In the genomic region with DNA sequence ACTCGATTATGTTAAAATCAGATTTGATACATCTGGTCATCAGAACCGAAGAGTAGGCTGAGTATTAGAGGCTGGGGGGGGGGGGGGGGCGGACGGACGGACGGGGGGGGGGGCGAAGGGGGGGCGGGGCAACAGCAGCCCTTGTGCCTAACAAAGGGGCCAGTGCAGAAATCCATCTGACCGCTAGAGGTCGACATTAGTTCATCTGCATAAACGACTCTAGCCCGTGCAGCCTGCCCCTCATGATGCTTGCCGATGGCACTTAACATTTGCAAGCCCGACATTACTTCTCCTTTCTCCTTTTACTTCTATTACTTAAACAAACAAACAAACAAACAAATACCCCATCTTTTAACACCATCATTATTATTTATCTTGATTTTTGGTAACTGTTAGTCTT, we compare ENCODE assay signal across 9 mouse cellular contexts. TPM values are rescaled to one million over a fixed set of nuclear protein-coding genes. Genes with fewer than 3 reads are reported as not detected.
A peak's percentile ranks its signal among the peaks of the same experiment; 100 is the strongest.
DNase-seq lines count a peak whose midpoint lies in the region; ATAC-seq and TF ChIP-seq lines count a peak whose summit lies in the region.
"Had no signal": no experiment of that assay in that cellular context is flagged by ENCODE, and none has a peak within 500 bp of the region (broad histone marks: within the 10 kb centered on the region; RNA-seq: fewer than 3 reads in every experiment).

No protein-coding gene starts in this region.

- no peak overlapping the region for H3K9ac ChIP-seq in intestine, embryonic 14.5 days (ENCODE audit: low read length)

- H3K4me1 ChIP-seq in cerebellum, adult 2 months (ENCODE audit: control insufficient read depth, insufficient read depth, low read length) = no peaks in the 10 kb centered on the region
- H3K4me1 ChIP-seq in intestine, embryonic 14.5 days (replicated peaks; ENCODE audit: control insufficient read depth, insufficient read depth, low read length) = no peaks in the 10 kb centered on the region
- no peaks in the 10 kb centered on the region for H3K4me1 ChIP-seq in midbrain, embryonic 10.5 days
- H3K4me1 ChIP-seq in small intestine, adult 2 months (ENCODE audit: control insufficient read depth, insufficient read depth, insufficient read length, low read length) = no peaks in the 10 kb centered on the region

- no peak overlapping the region for H3K4me3 ChIP-seq in cerebellum, adult 2 months (replicated peaks; ENCODE audit: insufficient read depth, low read depth, low read length)
- no peak overlapping the region for H3K4me3 ChIP-seq in intestine, embryonic 14.5 days (ENCODE audit: low read depth, low read length)
- peak overlapping the region; percentile 16; the same call in 1 of the 2 replicates for H3K4me3 ChIP-seq in midbrain, embryonic 10.5 days
- H3K4me3 ChIP-seq in small intestine, adult 2 months (ENCODE audit: low read depth, low read length) = no peak overlapping the region

- WGBS in cerebellum, adult 2 months = 4% methylated on average over 8 of the region's 14 CpGs
- 3% methylated on average over 8 of the region's 14 CpGs for WGBS in intestine, embryonic 14.5 days
- 6% methylated on average over 10 of the region's 14 CpGs for WGBS in midbrain, embryonic 10.5 days
- WGBS in small intestine, adult 2 months = 2% methylated on average over 14 of the region's 14 CpGs

- H3K4me2 ChIP-seq in intestine, embryonic 14.5 days (ENCODE audit: low read length) = no peak overlapping the region; the same call in 1 of the 2 replicates

- ATAC-seq in frontal cortex, adult (ENCODE audit: low TSS enrichment) = peak; percentile 93
- ATAC-seq in intestine, embryonic 14.5 days (replicated peaks; ENCODE audit: low FRiP score, low TSS enrichment, low read depth) = no peak; the same call in 1 of the 2 replicates

- H3K9me3 ChIP-seq in intestine, embryonic 14.5 days (ENCODE audit: control insufficient read depth, low read length) = no peaks in the 10 kb centered on the region
- H3K9me3 ChIP-seq in midbrain, embryonic 10.5 days (replicated peaks) = no peaks in the 10 kb centered on the region

- peak; percentile 42 for DNase-seq in left cerebral cortex, adult 11 months (ENCODE audit: low spot score)
- DNase-seq in left cerebral cortex, adult 8-10 months (ENCODE audit: low spot score in 2 of 2) = no peak
- peak; percentile 68 to 72 for DNase-seq in cerebellum, adult 2 months
- peak; percentile 69 for DNase-seq in intestine, embryonic 14.5 days (ENCODE audit: low spot score)
- DNase-seq in left cerebral cortex, postnatal 10 days (ENCODE audit: extremely low spot score in 1 of 2, low spot score in 2 of 2) = peak; percentile 27 to 67
- peak; percentile 66 for DNase-seq in midbrain, embryonic 10.5 days (ENCODE audit: low spot score)

- no peak for TF ChIP-seq POLR2A in cerebellum, adult 2 months (IDR thresholded peaks at IDR 0.05; ENCODE audit: borderline replicate concordance, insufficient read depth, low read length)
- no peak for TF ChIP-seq POLR2A in small intestine, adult 2 months (IDR thresholded peaks at IDR 0.05; ENCODE audit: low read depth, low read length)

- no peaks in the 10 kb centered on the region for H3K36me3 ChIP-seq in intestine, embryonic 14.5 days (ENCODE audit: control insufficient read depth, insufficient read depth, low read length)
- no peaks in the 10 kb centered on the region for H3K36me3 ChIP-seq in midbrain, embryonic 10.5 days
- no peaks in the 10 kb centered on the region for H3K36me3 ChIP-seq in small intestine, adult 2 months (ENCODE audit: control insufficient read depth, insufficient read depth, low read length)

- intact Hi-C loops in left cerebral cortex, postnatal 10 days (cut with DNase I) = no loop called here

- no peaks in the 10 kb centered on the region for H3K27me3 ChIP-seq in cerebellum, adult 2 months (ENCODE audit: control insufficient read depth, insufficient read depth, low read length)
- H3K27me3 ChIP-seq in intestine, embryonic 14.5 days (replicated peaks; ENCODE audit: control insufficient read depth, insufficient read depth, low read length) = no peaks in the 10 kb centered on the region
- peaks cover 12% of the 10 kb centered on the region for H3K27me3 ChIP-seq in midbrain, embryonic 10.5 days (ENCODE audit: low read depth, poor library complexity, severe bottlenecking)
- no peaks in the 10 kb centered on the region for H3K27me3 ChIP-seq in small intestine, adult 2 months (ENCODE audit: control insufficient read depth, insufficient read depth, low read length)

- no peak overlapping the region for H3K27ac ChIP-seq in cerebellum, adult 2 months (ENCODE audit: insufficient read depth, low read length)
- no peak overlapping the region for H3K27ac ChIP-seq in intestine, embryonic 14.5 days (ENCODE audit: low read depth)
- H3K27ac ChIP-seq in midbrain, embryonic 10.5 days (replicated peaks) = no peak overlapping the region
- H3K27ac ChIP-seq in small intestine, adult 2 months (ENCODE audit: insufficient read depth, low read depth, low read length) = no peak overlapping the region
- H3K27ac ChIP-seq: macrophage had no signal

- peak; percentile 82 for TF ChIP-seq CTCF in cerebellum, adult 2 months (IDR thresholded peaks at IDR 0.05; ENCODE audit: borderline replicate concordance, insufficient read depth, low read depth, low read length)
- peak; percentile 75; the same call in 1 of the 2 replicates for TF ChIP-seq CTCF in small intestine, adult 2 months (IDR thresholded peaks at IDR 0.05; ENCODE audit: extremely low read depth, insufficient read length, insufficient replicate concordance, low read depth, low read length)

RNA-seq across cellular contexts. Expression of a gene that starts 45.0 kb away (rescaled TPM):
- total RNA-seq in left cerebral cortex, adult 8-10 months (2022) = 10 to 100 TPM; 57.3 to 74.1 (median 67.4) TPM
- polyA plus RNA-seq in cerebellum, adult 2 months (2012; rRNA removed) = 111 and 117 TPM in 2 replicates
- 92.1 and 102 TPM in 2 replicates for polyA plus RNA-seq in intestine, embryonic 14.5 days (2014; fragmentation: Nextera tagmentation; extraction: Ambion mirVana)
- 10 to 100 TPM; 80.5 to 83.1 TPM for total RNA-seq in left cerebral cortex, postnatal 10 days (2021)
- polyA plus RNA-seq in midbrain, embryonic 10.5 days (2016; fragmentation: Nextera tagmentation; extraction: Ambion mirVana) = 106 and 120 TPM in 2 replicates
- 1.5 and 4.6 TPM in 2 replicates for polyA plus RNA-seq in small intestine, adult 2 months (2012; rRNA removed)

Comparison
In these comparisons a context has a peak if more than half of its experiments do, and no peak if none do; other contexts are left out.
1. DNase-seq: peak in left cerebral cortex, adult 11 months (single experiment), cerebellum, adult 2 months (2 of 2), intestine, embryonic 14.5 days (single experiment), left cerebral cortex, postnatal 10 days (2 of 2) and midbrain, embryonic 10.5 days (single experiment); none in left cerebral cortex, adult 8-10 months (0 of 2).
2. RNA of a gene that starts 45.0 kb away (polyA plus RNA-seq): 111 to 117 TPM in cerebellum, adult 2 months, 106 to 120 TPM in midbrain, embryonic 10.5 days and 92.1 to 102 TPM in intestine, embryonic 14.5 days; 1.5 to 4.6 TPM in small intestine, adult 2 months; every median in the first group is over 10 times any median in the second.